Mouse (Mus musculus) forebrain, embryonic 11.5 days (tissue): ENCODE measurements at regions not wholly inside any gene's neighbourhood (a gene's known extent, or its start where the extent isn't known, plus 50 kb on each side); places are given as distances from the start of the nearest gene placed in this dataset.

Experiments
- ATAC-seq: fragments of 200-750 bp; cut with Nextera tagmentation; replicated peaks from 2 replicates; pipeline ENCODE4 v1.8.0; 2017; ENCODE audit warnings: moderate TSS enrichment; ENCODE audit not compliant: low FRiP score
- DNase-seq: peaks from one replicate; pipeline ENCODE4 v3.0.0-alpha.2; 2017; ENCODE audit warnings: low spot score
- H3K27ac ChIP-seq: fragments of 300-500 bp; sonication (generic); 2 replicates; pipeline ENCODE4 v1.5.1; 2014; ENCODE audit warnings: low read depth, low read length
- H3K27me3 ChIP-seq: fragments of 300-500 bp; sonication (generic); 2 replicates; pipeline ENCODE4 v1.6.1; 2014; ENCODE audit warnings: mild to moderate bottlenecking, low read length, mixed read lengths; ENCODE audit not compliant: control insufficient read depth, insufficient read depth
- H3K36me3 ChIP-seq: fragments of 300-500 bp; sonication (generic); 2 replicates; pipeline ENCODE4 v1.6.1; 2014; ENCODE audit warnings: mild to moderate bottlenecking, low read length, moderate library complexity, mixed read lengths; ENCODE audit not compliant: control insufficient read depth, insufficient read depth
- H3K4me1 ChIP-seq: fragments of 300-500 bp; sonication (generic); replicated peaks from 2 replicates; pipeline ENCODE4 v1.6.1; 2014; ENCODE audit warnings: low read length, mixed read lengths; ENCODE audit not compliant: control insufficient read depth, insufficient read depth
- H3K4me2 ChIP-seq: fragments of 300-500 bp; sonication (generic); 2 replicates; pipeline ENCODE4 v1.6.1; 2014; ENCODE audit warnings: low read depth, mild to moderate bottlenecking, low read length, moderate library complexity, mixed read lengths; ENCODE audit not compliant: severe bottlenecking
- H3K4me3 ChIP-seq: fragments of 300-500 bp; sonication (generic); 2 replicates; pipeline ENCODE4 v1.5.1; 2014; ENCODE audit warnings: low read depth, low read length
- H3K9ac ChIP-seq: fragments of 300-500 bp; sonication (generic); 2 replicates; pipeline ENCODE4 v1.6.1; 2014; ENCODE audit warnings: low read length
- H3K9me3 ChIP-seq: fragments of 300-500 bp; sonication (generic); 2 replicates; pipeline ENCODE4 v1.6.1; 2016; ENCODE audit warnings: low read length, mixed read lengths; ENCODE audit not compliant: control insufficient read depth
- WGBS: fragments of 180-500 bp; shearing (Covaris S2); extraction: QIAGEN DNeasy Blood & Tissue Kit; methylation state at CpG from one replicate; pipeline ENCODE4 v1.1.7; 2014; 5-methylcytosine and 5-hydroxymethylcytosine counted together

GRCm38 (mm10) chr13:101100621-101101020 lies 267.4 kb upstream of the Slc30a5 start:
- Histone ChIP-seq H3K4me2 (no peak overlapping the region), H3K4me3 (no peak overlapping the region), H3K9me3 (no peaks in the 10 kb centered on the region), H3K27me3 (no peaks in the 10 kb centered on the region), H3K4me1 (no peaks in the 10 kb centered on the region), H3K36me3 (no peaks in the 10 kb centered on the region), H3K27ac (no peak overlapping the region), H3K9ac (no peak overlapping the region)
- ATAC-seq: no peak
- 67% methylated on average over 3 of the region's 3 CpGs for WGBS
- no peak for DNase-seq

DNA sequence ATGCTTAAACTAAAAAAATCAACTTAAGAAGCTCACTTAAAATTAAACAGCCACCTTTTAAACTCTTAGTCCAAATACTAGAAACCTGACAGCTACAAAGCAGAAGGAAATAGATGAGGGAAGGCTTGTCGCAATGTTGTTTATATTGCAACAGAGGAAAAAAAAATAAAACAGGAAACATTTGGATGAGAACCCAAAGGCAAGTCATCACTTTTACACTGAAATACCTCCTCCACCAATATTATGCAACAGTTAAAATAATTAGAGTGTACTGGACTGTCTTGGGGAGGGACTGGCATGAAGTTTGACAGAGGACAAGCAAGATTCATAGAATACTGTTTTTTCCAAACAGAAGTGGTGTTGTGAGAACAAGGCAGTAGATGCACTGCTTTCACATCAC lies 263.6 kb upstream of the Slc30a5 start:
- Histone ChIP-seq H3K9ac (no peak overlapping the region), H3K4me2 (no peak overlapping the region), H3K4me3 (no peak overlapping the region), H3K36me3 (no peaks in the 10 kb centered on the region), H3K27ac (no peak overlapping the region), H3K9me3 (no peaks in the 10 kb centered on the region), H3K27me3 (no peaks in the 10 kb centered on the region), H3K4me1 (no peaks in the 10 kb centered on the region)
- ATAC-seq (no peak), DNase-seq (no peak)
- 93% methylated on average over 1 of the region's 1 CpGs for WGBS

DNA sequence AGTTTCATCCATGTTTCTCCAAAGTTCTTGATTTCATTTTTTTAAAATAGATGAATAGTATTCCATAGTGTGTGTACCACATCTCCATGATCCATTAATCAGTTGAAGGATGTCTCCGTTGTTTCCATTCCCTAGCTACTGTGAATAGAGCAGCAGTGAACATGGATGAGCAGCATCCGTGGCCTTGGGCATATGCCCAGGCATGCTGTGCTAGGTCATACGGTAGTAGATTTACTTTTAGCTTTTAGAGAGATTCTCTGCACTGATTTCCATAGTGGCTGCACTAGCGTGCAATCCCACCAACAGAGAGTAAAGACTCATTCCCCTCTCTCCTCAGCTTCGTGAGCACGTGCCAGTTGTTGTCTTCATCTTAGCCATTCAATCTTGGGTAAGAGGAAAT lies 263.0 kb upstream of the Slc30a5 start:
- no peaks in the 10 kb centered on the region for H3K27me3 ChIP-seq
- no peak for ATAC-seq
- DNase-seq: no peak
- no peaks in the 10 kb centered on the region for H3K9me3 ChIP-seq
- H3K4me3 ChIP-seq: no peak overlapping the region
- no peak overlapping the region for H3K4me2 ChIP-seq
- no peak overlapping the region for H3K9ac ChIP-seq
- H3K27ac ChIP-seq: no peak overlapping the region
- H3K4me1 ChIP-seq: no peaks in the 10 kb centered on the region
- no peaks in the 10 kb centered on the region for H3K36me3 ChIP-seq
- 83% methylated on average over 6 of the region's 6 CpGs for WGBS

DNA sequence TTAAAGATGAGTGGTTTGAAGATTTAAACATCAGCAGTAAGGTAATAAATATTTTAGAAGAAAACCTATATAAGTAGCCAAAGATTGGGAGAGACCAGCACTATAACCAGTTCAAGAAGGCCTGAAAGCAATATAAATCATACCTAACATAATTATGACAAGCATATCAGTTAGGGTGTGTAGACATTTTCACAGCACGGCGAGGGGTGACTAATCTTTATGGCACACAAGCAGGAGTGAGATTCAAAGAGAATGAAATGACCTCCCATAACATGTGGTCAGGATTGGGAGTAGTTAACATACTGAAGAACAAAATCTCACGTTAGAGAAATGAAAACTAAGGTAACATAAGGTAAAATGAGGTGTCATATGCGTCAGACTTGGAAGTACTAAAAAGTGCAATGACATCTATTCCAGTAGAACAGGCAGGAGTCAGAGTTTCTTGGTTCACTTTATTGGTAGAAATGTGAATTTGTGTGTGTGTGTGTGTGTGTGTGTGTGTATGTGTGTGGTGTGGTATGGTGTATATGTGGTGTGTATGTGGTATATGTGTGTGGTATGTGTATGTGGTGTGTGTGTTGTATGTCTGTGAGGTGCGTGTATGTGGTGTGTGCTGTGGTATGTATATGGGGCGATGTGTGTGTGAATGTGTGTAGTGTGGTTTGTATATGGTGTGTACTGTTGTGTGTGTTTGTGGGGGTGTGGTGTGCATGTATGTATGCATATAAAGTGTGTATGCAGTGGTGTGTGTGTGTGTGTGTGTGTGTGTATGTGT lies 262.0 kb upstream of the Slc30a5 start:
- ATAC-seq (no peak), DNase-seq (no peak)
- Histone ChIP-seq H3K27me3 (no peaks in the 10 kb centered on the region), H3K36me3 (no peaks in the 10 kb centered on the region), H3K4me2 (no peak overlapping the region), H3K27ac (no peak overlapping the region), H3K9me3 (no peaks in the 10 kb centered on the region), H3K9ac (no peak overlapping the region), H3K4me3 (no peak overlapping the region), H3K4me1 (no peaks in the 10 kb centered on the region)
- 90% methylated on average over 6 of the region's 6 CpGs for WGBS

GRCm38 (mm10) chr13:101092743-101093131 lies 259.5 kb upstream of the Slc30a5 start:
- Histone ChIP-seq H3K27ac (no peak overlapping the region), H3K27me3 (no peaks in the 10 kb centered on the region), H3K4me3 (no peak overlapping the region), H3K4me2 (no peak overlapping the region), H3K9me3 (no peaks in the 10 kb centered on the region), H3K9ac (no peak overlapping the region), H3K4me1 (no peaks in the 10 kb centered on the region), H3K36me3 (no peaks in the 10 kb centered on the region)
- DNase-seq (no peak), ATAC-seq (no peak)
- 92% methylated on average over 10 of the region's 10 CpGs for WGBS

- H3K27ac ChIP-seq: no peak overlapping the region
- no peak overlapping the region for H3K4me2 ChIP-seq
- H3K36me3 ChIP-seq: no peaks in the 10 kb centered on the region
- DNase-seq (no peak), ATAC-seq (no peak)
- WGBS: 82% methylated on average over 18 of the region's 18 CpGs
- no peak overlapping the region for H3K9ac ChIP-seq
- H3K4me1 ChIP-seq: no peaks in the 10 kb centered on the region
- no peaks in the 10 kb centered on the region for H3K9me3 ChIP-seq
- no peaks in the 10 kb centered on the region for H3K27me3 ChIP-seq
- no peak overlapping the region for H3K4me3 ChIP-seq
Observed at GRCm38 (mm10) chr13:101092033-101092742, 259.0 kb upstream of the Slc30a5 start.

- Histone ChIP-seq H3K9me3 (no peaks in the 10 kb centered on the region), H3K4me3 (no peak overlapping the region), H3K36me3 (no peaks in the 10 kb centered on the region), H3K27me3 (no peaks in the 10 kb centered on the region), H3K27ac (no peak overlapping the region), H3K9ac (no peak overlapping the region), H3K4me2 (no peak overlapping the region), H3K4me1 (no peaks in the 10 kb centered on the region)
- ATAC-seq (no peak), DNase-seq (no peak)
Observed at GRCm38 (mm10) chr13:101085182-101085581, 252.0 kb upstream of the Slc30a5 start.

- no peak for ATAC-seq
- Histone ChIP-seq H3K4me1 (no peaks in the 10 kb centered on the region), H3K4me2 (no peak overlapping the region), H3K4me3 (no peak overlapping the region), H3K27ac (no peak overlapping the region), H3K27me3 (no peaks in the 10 kb centered on the region), H3K9me3 (no peaks in the 10 kb centered on the region), H3K9ac (no peak overlapping the region), H3K36me3 (no peaks in the 10 kb centered on the region)
- WGBS: 95% methylated on average over 5 of the region's 5 CpGs
- DNase-seq: no peak
Observed at GRCm38 (mm10) chr13:101084193-101084592, 251.0 kb upstream of the Slc30a5 start.

DNA sequence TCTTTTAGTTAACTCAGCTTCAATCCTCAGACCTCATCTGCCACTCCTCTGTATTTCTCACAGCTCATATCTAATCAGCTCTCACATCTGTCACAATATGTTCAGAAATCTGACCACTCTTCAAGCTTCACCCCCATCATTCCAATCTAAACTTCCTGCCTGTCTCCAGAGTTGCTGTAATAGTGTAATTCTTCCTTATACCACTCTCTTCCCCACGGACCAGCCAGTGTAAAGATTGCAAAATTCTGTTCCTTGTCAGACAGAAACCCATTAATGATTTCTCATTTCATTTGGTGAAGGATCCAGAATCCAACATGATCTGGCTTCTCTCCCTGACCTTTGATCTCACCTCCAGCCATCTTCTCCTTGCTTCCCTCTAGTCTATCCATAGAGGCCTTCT lies 250.2 kb upstream of the Slc30a5 start:
- no peak overlapping the region for H3K4me3 ChIP-seq
- H3K36me3 ChIP-seq: no peaks in the 10 kb centered on the region
- no peaks in the 10 kb centered on the region for H3K4me1 ChIP-seq
- H3K4me2 ChIP-seq: no peak overlapping the region
- ATAC-seq (no peak), DNase-seq (no peak)
- H3K9me3 ChIP-seq: no peaks in the 10 kb centered on the region
- no peak overlapping the region for H3K9ac ChIP-seq
- no peaks in the 10 kb centered on the region for H3K27me3 ChIP-seq
- WGBS: 68% methylated on average over 1 of the region's 1 CpGs
- no peak overlapping the region for H3K27ac ChIP-seq
